Mouse (Mus musculus) forebrain, embryonic 16.5 days (tissue): ENCODE measurements around the gene Stoml1. TPM values are rescaled to one million over a fixed set of nuclear protein-coding genes. Genes with fewer than 3 reads are reported as not detected.

ENCODE experiments used
- ATAC-seq: fragments of 200-750 bp; cut with Nextera tagmentation; 2 replicates; pipeline ENCODE4 v1.8.0; 2017; ENCODE audit warnings: mild to moderate bottlenecking, moderate library complexity
- H3K27ac ChIP-seq: fragments of 300-500 bp; sonication (generic); 2 replicates; pipeline ENCODE4 v1.5.1; 2014; ENCODE audit warnings: low read length, control low read depth
- H3K27me3 ChIP-seq: fragments of 300-500 bp; sonication (generic); replicated peaks from 2 replicates; pipeline ENCODE4 v1.6.1; 2014; ENCODE audit warnings: low read length; ENCODE audit not compliant: control insufficient read depth, insufficient read depth
- H3K36me3 ChIP-seq: fragments of 300-500 bp; sonication (generic); 2 replicates; pipeline ENCODE4 v1.6.1; 2014; ENCODE audit not compliant: control insufficient read depth, insufficient read depth
- H3K4me1 ChIP-seq: fragments of 300-500 bp; sonication (generic); replicated peaks from 2 replicates; pipeline ENCODE4 v1.6.1; 2014; ENCODE audit warnings: low read length; ENCODE audit not compliant: control insufficient read depth, insufficient read depth
- H3K4me2 ChIP-seq: fragments of 300-500 bp; sonication (generic); 2 replicates; pipeline ENCODE4 v1.6.1; 2014; ENCODE audit warnings: mild to moderate bottlenecking, low read length, control low read depth
- H3K4me3 ChIP-seq: fragments of 300-500 bp; sonication (generic); replicated peaks from 2 replicates; pipeline ENCODE4 v1.5.1; 2014; ENCODE audit warnings: mild to moderate bottlenecking, low read length, control low read depth
- H3K9ac ChIP-seq: fragments of 300-500 bp; sonication (generic); replicated peaks from 2 replicates; pipeline ENCODE4 v1.6.1; 2014; ENCODE audit warnings: low read depth, low read length, control low read depth
- H3K9me3 ChIP-seq: fragments of 300-500 bp; sonication (generic); 2 replicates; pipeline ENCODE4 v1.6.1; 2016; ENCODE audit warnings: low read length; ENCODE audit not compliant: control insufficient read depth
- WGBS: fragments of 180-500 bp; shearing (Covaris S2); extraction: QIAGEN DNeasy Blood & Tissue Kit; methylation state at CpG from one replicate; pipeline ENCODE4 v1.1.7; 2014; 5-methylcytosine and 5-hydroxymethylcytosine counted together
- polyA plus RNA-seq: library from polyadenylated mRNA; unstranded; fragments of >200 nt; fragmentation: Nextera tagmentation; extraction: Ambion mirVana; gene quantifications from 2 replicates; pipeline ENCODE4 v1.2.1, GENCODE M21; 2015

Gene Stoml1
- 104 and 120 TPM in 2 replicates for polyA plus RNA-seq

- Histone ChIP-seq H3K27ac (peak within 1 kb of the TSS; percentile 41; the same call in 1 of the 2 replicates), H3K36me3 (peaks cover 11% of the 10 kb centered on the region; the same call in 1 of the 2 replicates), H3K4me3 (peak within 1 kb of the TSS; percentile 75), H3K4me1 (peaks cover 30% of the 10 kb centered on the region), H3K27me3 (no peaks in the 10 kb centered on the region), H3K9me3 (no peaks in the 10 kb centered on the region), H3K4me2 (peak within 1 kb of the TSS; percentile 89), H3K9ac (peak within 1 kb of the TSS; percentile 85)
- WGBS = 1% methylated on average over 31 of the region's 31 CpGs
- peak; percentile 99 for ATAC-seq
These were observed at the start of gene Stoml1 for GRCm38 (mm10) chr9:58253033-58253804. Gene Stoml1 (plus strand): TSS chr9:58253164.

GRCm38 (mm10) chr9:58203516-58204447 lies 49.2 kb upstream of the Stoml1 start, which contains the start of the genes Islr and Islr2:
Gene Islr (minus strand): TSS chr9:58204306.
Gene Islr2 (minus strand): TSS chr9:58204319.
- Histone ChIP-seq H3K27ac (peak within 1 kb of the TSS; percentile 98), H3K27me3 (peaks cover 12% of the 10 kb centered on the region), H3K9me3 (no peaks in the 10 kb centered on the region), H3K4me1 (peaks cover 59% of the 10 kb centered on the region), H3K4me2 (peak within 1 kb of the TSS; percentile 81), H3K36me3 (no peaks in the 10 kb centered on the region), H3K4me3 (peak within 1 kb of the TSS; percentile 63), H3K9ac (peak within 1 kb of the TSS; percentile 76)
- 2% methylated on average over 42 of the region's 42 CpGs for WGBS
- peak; percentile 49 for ATAC-seq

DNA sequence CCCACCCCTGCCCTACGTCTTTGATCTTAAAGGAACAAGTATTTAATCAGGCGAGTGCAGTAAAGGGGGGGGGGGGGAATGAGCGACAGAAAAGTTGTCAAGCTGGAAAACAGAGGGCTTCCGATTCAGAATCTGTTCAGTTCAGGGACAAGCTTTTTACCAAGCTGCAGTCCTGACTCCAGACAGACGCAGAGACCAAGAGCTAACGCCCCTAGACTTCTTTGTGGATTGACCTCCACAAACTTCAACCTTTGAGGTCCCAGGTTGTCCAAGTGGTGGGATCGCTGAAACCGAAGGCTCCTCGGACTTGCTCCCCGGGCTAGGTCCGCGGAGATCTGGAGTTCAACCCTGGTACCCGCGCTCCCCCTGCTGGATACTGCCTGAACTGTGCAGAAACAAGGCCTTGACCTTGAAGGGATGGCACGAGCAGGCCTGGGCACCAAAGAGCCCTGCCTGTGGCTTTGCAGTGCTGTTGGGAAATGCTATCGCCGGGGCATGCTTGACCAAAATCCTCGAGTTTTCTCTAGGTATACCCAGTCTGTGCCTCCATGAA lies 48.4 kb upstream of the Stoml1 start:
- Histone ChIP-seq H3K4me3 (peak overlapping the region; percentile 63), H3K9me3 (no peaks in the 10 kb centered on the region), H3K4me1 (peaks cover 55% of the 10 kb centered on the region), H3K4me2 (peak overlapping the region; percentile 81), H3K9ac (peak overlapping the region; percentile 76), H3K27me3 (peaks cover 8% of the 10 kb centered on the region), H3K36me3 (no peaks in the 10 kb centered on the region), H3K27ac (peak overlapping the region; percentile 98)
- peak; percentile 25 for ATAC-seq
- WGBS = 4% methylated on average over 18 of the region's 18 CpGs

GRCm38 (mm10) chr9:58206013-58206412 lies 47.0 kb upstream of the Stoml1 start:
- WGBS = 37% methylated on average over 7 of the region's 7 CpGs
- Histone ChIP-seq H3K36me3 (no peaks in the 10 kb centered on the region), H3K4me1 (peaks cover 53% of the 10 kb centered on the region), H3K9me3 (no peaks in the 10 kb centered on the region), H3K9ac (peak overlapping the region; percentile 30; the same call in 1 of the 2 replicates), H3K4me3 (peak overlapping the region; percentile 22), H3K27me3 (peaks cover 4% of the 10 kb centered on the region; the same call in 1 of the 2 replicates), H3K27ac (peak overlapping the region; percentile 98), H3K4me2 (peak overlapping the region; percentile 81)
- peak; percentile 13; the same call in 1 of the 2 replicates for ATAC-seq

DNA sequence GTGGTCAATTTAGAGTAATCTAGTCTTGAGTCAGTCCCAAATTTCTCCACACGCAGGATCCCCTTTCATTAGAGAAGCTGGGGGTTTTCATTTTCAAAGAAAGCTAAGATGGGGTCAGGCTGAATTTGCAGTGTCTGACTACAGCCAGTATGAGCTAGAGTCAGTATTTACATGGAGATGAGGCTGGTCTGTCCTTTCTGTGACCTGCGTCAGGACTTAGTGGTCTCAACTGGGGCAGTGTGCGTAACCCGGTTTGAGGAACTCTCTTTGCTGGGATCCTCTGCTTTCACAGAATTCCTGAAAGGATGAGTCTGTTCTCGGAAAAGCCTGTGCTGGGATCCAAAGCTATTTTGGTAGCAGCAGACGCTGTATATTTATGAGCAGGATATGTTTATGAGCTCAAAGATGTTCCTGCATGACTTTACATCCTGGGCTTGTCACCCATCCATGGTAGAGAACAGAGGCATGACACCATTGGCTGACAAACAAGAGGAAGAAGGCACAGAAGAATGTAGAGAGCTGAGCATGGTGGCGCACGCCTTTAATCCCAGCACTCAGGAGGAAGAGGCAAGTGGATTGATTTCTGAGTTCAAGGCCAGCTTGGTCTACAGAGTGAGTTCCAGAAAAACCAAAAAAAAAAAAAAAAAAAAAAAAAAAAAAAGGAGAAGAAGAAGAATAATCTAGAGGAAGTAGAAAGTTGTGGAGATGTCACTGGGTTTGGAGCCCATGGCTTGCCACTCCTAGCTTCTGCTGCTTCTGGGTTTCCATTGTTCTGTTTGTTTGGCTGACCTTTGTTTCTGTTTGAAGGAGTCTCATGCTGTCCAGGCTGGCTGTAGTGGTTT lies 43.3 kb upstream of the Stoml1 start:
- H3K4me1 ChIP-seq = peaks cover 25% of the 10 kb centered on the region
- 63% methylated on average over 8 of the region's 8 CpGs for WGBS
- ATAC-seq = no peak
- no peak overlapping the region for H3K9ac ChIP-seq
- no peaks in the 10 kb centered on the region for H3K36me3 ChIP-seq
- no peak overlapping the region for H3K4me2 ChIP-seq
- no peak overlapping the region for H3K27ac ChIP-seq
- H3K4me3 ChIP-seq = no peak overlapping the region
- H3K27me3 ChIP-seq = no peaks in the 10 kb centered on the region
- no peaks in the 10 kb centered on the region for H3K9me3 ChIP-seq

DNA sequence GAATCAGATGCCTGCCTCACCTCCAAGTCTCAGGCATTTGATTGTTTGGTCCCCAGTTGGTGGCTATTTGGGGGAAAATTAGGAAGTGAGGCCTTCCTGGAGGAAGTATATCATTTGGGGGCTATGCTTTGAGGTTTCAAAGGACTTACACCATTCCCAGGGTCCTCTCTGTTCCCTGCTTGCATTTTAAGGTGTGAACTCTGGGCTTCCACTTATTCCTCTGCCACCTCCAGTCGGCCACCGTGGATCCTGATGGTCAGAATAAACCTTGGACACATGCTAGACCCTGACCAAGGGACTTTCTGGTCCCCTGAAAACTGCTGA lies 42.7 kb upstream of the Stoml1 start:
- 82% methylated on average over 2 of the region's 2 CpGs for WGBS
- Histone ChIP-seq H3K4me2 (no peak overlapping the region), H3K4me3 (no peak overlapping the region), H3K9me3 (no peaks in the 10 kb centered on the region), H3K4me1 (peaks cover 21% of the 10 kb centered on the region), H3K27me3 (no peaks in the 10 kb centered on the region), H3K9ac (no peak overlapping the region), H3K36me3 (no peaks in the 10 kb centered on the region), H3K27ac (no peak overlapping the region)
- no peak for ATAC-seq

DNA sequence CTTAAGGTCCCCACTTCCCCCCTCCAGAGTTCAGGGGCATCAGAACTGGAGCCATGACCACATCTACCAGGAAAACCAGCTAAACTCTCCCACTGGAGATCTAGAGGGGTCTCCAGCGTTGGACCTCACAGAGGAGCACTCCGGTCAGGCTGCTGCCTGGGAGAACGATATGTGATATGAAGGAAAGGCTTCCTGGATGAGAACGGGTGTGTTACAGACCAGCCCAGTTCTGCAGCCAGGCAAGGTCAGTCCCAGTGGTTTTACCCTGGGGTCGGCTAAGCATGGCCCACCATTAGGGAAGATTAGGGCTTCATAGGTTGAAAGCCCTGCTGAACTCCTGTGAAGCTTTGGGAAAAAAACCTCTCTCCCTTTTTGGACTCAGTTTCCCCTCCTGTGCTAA lies 39.6 kb upstream of the Stoml1 start:
- H3K4me2 ChIP-seq = no peak overlapping the region
- no peak overlapping the region for H3K27ac ChIP-seq
- no peak overlapping the region for H3K9ac ChIP-seq
- no peak overlapping the region for H3K4me3 ChIP-seq
- 76% methylated on average over 5 of the region's 5 CpGs for whole genome bisulfite sequencing
- no peaks in the 10 kb centered on the region for H3K27me3 ChIP-seq
- H3K36me3 ChIP-seq = no peaks in the 10 kb centered on the region
- no peak for ATAC-seq
- H3K9me3 ChIP-seq = no peaks in the 10 kb centered on the region
- peaks cover 7% of the 10 kb centered on the region; the same call in 1 of the 2 replicates for H3K4me1 ChIP-seq

GRCm38 (mm10) chr9:58213865-58214264 lies 39.1 kb upstream of the Stoml1 start:
- no peaks in the 10 kb centered on the region for H3K36me3 ChIP-seq
- H3K27me3 ChIP-seq = no peaks in the 10 kb centered on the region
- 40% methylated on average over 5 of the region's 5 CpGs for WGBS
- ATAC-seq = no peak
- no peak overlapping the region for H3K4me3 ChIP-seq
- no peak overlapping the region for H3K9ac ChIP-seq
- H3K4me1 ChIP-seq = peaks cover 7% of the 10 kb centered on the region; the same call in 1 of the 2 replicates
- H3K27ac ChIP-seq = no peak overlapping the region
- H3K9me3 ChIP-seq = no peaks in the 10 kb centered on the region
- H3K4me2 ChIP-seq = no peak overlapping the region
